Mouse (Mus musculus) heart, adult 11 months (tissue): ENCODE data around the gene Trf.

Source experiments
- DNase-seq: peaks from one replicate; pipeline ENCODE4 v3.0.0; 2022

Gene Trf

DNA sequence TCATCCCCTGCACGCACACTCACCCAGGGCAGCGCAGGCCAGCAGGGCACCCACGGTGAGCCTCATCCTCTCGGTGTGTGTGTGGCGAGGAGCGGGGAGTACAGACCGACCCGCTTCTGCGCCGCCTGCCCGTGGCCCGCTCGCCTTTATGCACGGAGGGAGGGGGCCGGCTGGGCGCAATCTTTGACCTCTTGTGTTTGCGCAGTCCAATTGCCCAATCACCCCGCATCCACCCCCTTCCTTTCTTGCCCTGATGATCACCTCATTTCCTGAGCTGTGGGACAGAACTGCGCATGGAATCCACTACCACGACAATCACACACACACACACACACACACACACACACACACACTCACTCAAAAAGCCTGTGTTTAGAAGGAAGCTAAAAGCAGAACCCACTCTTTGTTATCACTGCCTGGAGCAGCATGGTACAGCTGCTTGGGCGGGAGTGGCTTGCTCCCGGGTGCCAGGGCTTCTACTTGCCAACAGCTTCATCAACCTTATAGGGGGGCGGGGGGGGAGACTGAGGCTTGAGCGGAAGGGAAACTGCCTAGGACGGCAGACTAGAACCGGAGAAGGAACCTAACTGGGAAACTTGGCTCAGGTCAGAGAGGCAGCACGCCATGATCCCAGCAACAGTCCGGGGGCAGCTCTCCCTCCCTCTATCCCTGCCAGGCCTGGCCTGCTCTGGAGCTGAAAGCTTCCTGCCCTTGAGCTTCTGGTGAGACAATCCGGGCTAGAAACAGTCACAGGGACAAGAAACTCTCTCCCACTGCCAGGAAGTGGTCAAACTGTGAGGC is at the start of gene Trf, which contains the start of gene Gm20425:
TSS of gene Trf (minus strand) at position 294 of the 801 bp plus-strand sequence.
TSS of gene Gm20425 (minus strand) at position 157 of the 801 bp plus-strand sequence.
- DNase-seq: peak; percentile 98

DNA sequence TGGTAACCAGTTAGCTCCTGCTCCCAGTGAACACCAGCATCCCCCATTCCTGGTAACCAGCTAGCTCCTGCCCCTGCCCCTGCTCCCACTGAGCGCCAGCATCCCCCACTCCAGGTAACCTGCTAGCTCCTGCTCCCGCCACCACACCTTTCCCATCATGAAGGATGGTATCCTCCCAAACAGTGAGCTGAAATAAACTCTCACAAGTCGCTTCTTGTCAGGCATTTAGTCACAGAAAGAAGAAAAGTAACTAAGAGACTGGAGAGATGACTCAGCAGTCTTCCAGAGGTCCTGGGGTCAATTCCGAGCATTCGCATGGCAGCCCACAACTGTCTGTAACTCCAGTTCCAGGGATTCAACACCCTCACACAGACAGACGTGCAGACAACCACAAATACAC is 46.6 kb upstream of the Trf start:
- DNase-seq: peak; percentile 64

DNA sequence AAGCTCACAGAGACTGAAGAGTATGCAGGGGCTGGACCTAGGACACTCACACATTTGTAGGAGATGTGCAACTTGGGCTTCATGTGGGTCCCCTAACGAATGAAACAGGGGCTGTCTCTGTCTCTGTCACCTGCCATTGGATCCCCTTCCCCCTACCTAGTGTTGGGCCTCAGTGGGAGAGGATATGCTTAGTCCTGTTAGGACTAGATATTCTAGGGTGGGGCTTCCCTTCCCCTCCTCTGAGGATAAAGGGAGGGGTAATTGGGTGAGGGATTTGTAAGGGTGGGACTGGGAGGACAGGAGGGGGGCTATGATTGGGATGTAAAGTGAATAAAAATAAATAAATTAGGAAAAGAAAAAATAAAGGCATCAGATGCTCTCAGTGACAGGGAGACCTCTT is 45.4 kb upstream of the Trf start:
- peak; percentile 25 for DNase-seq

DNA sequence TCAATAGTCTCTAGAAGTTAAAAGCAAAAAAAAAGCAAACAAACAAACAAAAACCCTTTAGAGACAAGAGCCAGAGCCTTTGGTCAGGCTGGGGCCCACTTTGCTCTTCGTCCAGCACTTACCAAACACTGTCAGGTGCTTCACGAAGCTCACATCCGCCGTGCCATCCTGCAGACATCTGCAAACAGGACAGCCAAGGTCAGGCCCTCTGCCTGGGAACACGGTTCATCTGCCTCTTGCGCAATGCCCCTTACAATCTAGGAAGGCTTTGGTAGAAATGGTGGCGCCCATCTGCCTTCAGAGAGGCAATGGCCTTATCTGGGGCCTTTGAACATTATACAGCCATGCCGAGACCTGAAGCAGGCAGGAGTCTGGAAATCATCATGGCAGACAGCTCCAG is 44.6 kb upstream of the Trf start:
- DNase-seq: peak; percentile 73

DNA sequence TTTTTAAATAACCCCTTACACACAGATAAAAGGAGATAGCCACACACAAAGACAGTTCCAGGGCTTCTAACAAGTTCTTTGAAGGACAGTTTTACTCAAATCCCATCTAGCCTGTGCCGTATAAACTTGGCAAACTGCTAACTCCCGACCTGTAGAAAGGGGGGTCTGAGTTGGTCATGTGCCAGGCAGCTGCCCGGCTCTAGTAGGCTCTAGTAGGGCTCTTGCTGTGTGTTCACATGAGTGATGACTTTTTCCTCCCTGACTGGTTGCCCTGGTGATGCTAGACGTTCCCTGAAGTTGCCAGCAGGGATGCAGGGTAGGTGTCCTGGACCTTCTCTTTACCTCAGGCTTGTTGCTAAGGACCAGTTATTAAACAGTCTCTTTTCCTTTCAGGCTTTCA is 40.9 kb upstream of the Trf start:
- peak; percentile 55 for DNase-seq

DNA sequence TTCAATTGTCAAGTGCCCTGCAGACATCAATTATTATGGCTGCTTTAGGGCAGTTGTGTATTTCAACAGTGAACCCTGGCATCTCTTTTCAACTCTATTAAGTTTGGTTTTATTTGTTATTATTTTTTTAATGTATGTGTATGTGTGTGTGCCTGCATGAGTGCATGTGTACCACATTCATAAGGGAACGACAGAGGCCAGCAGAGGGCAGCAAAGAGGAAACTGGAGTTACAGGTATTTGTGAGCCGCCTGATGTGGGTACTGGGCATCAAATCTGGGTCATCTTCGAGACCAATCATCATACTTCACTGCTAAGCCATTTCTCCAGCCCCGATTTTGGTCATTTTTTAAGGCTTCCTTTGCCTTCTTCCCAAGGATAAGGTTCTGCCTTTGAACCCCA is 35.5 kb upstream of the Trf start:
- no peak for DNase-seq

DNA sequence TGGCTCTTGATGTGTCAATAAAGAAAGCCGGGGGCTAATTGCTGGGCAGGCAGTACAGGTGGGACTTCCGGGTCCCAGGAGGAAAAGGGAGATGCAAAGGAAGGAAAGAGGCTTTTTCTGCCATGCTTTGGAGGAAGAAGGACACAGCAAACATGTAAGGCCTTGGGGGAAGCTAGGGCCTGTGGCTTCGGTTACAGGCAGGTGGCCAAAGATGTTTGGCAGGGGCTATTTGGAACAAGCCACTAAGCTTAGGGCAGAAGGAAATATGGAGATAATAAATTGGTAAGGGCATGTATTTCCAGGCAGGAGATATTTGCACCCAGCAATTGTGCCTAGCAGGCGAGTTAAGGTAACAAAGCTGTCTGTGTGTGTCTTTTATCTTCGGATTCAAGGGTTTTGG is 22.7 kb upstream of the Trf start:
- DNase-seq: peak; percentile 81

DNA sequence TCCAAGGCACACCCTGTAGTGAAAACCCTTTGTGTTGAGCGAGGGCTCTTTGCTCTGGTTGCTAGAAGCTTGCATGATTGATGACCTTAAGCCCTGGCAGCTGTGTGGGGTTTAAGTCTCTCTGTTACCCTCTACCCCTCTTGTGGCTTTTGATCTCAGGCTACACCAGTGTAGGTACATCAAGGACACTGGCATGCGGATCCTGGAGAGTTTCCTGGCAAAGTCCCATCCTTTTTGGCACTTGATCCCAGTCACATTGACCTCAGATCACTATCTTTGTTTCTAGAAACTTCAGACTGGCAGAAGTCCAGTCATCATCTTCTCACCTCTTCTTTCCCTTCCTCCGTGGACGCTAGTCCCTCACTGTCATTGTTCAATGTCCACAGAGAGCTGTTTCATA is 18.4 kb upstream of the Trf start:
- DNase-seq: peak; percentile 78

DNA sequence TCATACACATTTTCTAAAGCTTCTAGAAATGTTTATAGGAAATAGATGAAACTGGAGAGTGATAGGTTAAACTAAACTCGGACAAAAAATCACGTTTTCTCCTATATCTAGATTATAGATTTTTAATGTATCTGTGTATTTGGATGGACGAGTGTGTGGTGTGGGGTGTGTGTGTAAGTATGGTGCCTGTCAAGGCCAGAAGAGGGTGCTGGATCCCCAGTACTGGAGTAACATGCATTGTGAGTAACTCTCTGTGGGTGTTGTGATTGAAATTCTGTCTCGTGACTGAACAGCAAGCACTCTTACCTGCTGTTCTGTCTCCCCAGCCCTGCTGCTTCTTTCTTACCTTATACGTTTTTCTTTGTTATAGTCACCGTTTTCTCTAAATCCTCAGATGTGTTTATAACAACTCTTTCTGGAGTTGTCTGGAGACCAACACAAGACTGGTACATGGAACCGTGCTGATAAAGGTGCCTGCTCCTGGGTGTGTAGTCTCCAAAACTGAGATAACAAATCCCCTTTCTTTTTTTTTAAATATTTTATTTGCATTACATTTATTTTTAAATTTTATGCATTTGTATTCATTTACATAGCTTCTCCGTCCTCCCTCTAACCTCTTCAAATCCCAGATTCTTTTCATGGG is 16.4 kb upstream of the Trf start:
- no peak for DNase-seq

DNA sequence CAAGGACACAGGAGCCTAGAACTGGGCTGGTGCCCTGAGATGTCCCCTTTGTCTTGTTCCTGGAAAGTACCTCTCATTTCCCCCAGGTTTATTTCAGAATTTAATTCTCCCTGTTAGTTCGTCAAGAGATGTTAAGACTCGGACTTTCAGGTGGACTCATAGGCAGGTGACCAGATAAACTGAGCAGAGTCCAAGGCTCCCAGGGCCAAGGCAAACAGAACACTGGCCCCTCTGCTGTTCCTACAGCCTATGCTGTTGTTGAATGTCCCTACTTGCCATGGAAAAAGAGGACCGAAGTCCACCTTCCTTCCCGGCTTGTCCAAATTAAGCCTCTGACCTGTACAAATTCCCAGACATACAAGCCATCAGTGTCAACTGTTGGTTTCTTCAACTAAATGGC is 13.4 kb upstream of the Trf start:
- DNase-seq: no peak

DNA sequence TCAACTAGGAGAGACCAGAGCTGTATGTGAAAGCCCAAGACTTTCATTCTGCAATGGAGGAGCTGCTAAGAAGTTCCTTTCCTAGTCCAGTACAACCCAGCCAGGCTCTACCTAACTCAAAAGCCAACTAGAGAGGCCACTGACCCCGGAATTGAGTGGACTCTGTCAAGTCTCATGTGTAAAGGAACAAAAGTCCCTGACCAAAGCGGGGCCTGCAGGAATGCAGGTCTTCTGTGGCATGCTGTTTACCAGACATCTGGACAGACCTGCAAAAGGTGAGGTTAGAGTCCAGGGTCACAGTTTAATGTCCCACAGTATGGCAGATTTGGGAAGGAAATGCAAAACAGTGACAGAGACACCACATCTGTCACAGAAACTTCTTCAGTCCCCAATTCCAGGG is 11.0 kb upstream of the Trf start:
- DNase-seq: no peak

DNA sequence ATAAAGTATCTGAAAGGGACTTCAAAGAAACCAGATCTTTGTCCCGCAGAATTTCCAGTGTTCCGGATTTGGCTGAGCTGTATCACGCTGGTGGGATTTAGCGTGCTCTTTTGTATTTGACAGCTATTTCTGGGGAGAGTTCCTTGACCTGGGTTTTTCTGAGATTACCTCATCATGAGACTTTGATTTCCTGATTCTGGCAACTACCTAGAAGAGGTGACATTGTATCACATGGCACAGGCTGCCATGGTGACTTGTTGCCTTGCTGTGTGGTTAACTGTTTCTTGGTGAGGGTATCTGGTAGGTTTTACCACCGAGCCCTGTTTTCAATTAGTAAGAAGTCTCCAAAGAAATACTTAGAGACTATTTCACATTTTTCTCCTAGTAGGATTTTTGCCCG is 9.2 kb upstream of the Trf start:
- no peak for DNase-seq

DNA sequence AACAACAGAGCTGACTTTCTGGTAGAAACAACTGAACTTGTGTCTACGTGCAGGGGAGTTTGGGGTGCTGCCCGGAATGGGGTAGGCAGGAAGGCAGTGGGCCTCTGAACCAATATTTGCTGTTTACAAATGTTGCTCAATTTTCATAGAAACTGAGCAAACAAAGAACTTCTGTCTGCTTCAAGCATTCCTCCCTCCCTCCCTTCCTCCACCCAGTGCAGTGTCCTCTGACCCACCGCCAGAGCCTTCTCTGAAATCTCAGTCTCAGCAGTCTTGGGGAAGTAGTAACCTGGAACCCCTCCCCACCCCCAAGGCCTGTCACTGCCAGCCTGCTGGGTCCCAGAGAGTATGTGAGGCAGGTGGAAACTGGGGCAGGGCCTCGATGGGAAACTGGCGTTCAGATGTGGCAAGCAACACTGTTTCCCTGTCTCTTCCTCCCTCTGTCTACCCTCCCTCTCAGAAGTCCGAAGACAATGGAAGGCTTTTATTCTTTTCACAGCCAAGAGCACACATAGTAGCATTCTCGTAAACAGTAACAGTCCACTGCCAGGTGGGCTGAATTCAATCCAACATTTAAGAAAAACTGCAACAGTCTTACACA is 4.4 kb upstream of the Trf start:
- no peak for DNase-seq

DNA sequence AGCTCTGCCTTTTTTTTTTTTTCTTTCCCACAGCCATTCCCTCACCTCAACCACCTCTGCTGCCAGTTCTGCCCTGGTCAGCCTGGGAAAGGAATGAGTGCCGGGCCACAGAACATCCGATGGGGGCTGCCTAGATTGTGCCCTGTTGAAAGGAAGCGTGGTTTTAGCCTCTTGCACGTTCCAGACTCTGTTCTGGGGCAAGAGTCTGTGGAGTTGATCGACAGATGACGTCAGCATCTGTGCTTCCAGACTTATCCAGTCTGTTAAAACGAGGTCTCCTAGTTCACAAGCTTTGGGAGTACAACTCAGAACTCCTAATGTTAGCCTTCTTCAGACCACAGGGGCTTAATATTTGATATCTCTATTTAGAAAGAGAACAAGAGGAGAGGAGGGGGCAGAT is 3.8 kb upstream of the Trf start:
- no peak for DNase-seq

DNA sequence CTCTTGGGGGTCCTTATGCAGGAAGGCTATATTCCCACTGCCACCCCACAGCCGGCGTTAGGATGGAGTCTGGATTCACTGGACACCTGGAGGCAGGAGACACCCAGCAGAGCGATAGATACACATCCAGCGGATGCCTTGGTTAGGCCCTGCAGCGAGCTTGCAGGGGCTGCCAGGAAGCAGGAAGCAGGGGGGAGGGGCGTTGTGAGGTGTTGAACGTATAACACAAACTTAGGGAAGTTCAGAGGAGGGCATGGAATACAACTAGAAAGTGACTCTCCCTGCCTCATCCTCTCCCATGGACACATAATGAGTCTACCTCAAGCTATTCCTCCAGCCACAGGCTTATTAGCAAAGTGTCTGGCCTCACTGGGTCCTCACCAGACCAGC is 2.8 kb upstream of the Trf start:
- no peak for DNase-seq

DNA sequence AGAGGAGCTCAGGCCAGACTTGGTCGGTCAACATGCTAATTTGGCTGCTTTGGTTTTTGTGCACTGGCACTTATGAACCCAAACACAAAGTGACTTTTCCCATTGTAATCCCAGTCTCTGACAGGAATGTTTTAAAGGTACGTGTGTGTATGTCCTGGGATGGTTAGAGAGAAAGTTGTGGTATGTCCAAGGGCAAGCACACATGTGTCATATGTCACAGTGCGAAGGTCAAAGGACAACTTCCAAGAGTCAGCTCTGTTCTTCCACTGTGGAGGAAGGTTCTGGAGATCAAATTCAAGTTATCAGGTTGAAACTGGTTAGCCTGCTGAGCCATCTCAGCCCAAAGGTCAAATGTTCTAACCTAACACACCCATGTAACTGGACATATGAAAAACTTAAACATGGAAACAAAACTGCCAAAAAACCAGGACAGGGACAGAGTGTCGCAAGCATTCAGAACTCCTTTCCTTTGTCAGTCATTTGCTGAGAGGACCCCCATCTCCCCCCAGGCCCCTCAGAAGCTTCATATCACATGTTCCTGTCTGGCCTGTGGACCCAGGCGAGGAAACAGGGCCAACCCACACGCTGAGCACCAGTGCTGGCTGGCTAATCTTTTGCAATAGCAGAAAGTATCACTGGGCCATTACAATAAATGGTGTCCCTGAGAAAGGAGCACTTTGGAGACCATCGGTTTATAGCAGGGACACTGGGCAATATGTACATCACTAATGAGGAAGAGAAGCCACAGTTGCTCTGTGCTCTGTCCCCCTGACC is 2.2 kb upstream of the Trf start:
- DNase-seq: peak; percentile 84

DNA sequence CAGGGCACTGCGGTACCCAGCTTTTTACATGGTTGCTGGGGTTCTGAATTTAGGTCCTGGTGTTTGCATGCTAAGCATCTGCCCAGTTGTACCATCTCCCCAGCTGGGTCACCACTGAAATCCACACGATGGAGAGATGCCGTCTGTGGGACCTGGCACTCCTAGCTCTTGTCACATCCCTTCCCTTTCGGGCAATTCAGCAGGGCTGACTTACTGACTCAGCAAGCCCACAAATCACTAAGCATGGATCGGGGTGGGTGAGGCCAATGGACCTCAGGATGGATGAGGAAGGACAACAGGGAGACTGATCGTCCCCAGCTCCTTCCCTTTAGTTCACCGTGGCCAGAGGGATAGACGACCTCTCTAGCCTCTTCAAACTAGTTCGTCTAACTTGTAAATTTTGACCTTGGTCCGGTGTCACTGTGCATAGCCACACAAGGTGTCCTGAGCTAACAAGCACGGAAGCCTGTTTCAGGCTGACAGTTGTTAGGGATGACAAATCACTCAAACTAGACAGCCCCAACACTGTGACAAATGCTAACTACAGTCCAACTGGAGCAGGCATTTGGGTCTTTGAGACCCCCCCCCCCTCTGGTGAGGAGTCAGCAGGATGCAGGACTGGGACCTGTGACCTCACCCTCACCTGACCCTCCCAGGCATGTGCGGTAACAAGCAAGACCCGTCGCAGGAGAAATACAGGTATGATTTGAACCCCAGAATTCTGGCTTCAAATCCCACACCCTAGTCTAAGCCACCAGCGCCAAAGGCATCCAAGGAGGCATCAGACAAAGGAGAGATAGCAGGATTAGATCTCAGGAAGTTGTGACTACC is 992 bp downstream of the Trf start:
- peak; percentile 85 for DNase-seq

DNA sequence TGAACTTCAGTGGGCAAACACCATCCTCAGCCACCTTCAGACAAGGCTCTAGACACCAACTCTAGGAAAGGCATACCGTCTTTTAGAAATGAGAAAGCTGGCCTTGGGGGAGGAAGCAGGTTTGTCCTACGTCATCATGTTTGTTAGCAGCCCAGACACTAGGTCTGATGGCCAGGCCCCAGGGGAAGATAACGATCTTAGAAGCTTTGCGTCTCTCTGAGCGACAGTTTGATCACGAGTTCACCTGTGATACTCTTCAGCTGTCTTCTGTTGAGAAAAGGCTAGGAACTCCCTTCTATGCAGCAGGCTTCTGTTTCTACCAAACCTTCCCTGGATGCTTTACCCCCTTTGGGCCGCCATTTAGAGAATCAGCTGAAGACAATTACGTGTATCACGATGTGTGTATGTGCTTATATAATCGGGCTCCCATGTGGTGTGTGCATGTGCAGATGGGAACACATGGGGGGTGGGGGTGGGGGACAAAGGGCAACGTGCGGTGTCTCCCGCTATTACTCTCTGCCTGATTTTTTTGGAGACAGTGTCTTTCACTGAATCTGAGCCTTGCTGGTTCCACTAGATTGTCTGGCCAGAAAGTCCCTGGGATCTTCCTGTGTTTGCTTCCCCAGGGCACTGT is 1.8 kb downstream of the Trf start:
- DNase-seq: no peak

DNA sequence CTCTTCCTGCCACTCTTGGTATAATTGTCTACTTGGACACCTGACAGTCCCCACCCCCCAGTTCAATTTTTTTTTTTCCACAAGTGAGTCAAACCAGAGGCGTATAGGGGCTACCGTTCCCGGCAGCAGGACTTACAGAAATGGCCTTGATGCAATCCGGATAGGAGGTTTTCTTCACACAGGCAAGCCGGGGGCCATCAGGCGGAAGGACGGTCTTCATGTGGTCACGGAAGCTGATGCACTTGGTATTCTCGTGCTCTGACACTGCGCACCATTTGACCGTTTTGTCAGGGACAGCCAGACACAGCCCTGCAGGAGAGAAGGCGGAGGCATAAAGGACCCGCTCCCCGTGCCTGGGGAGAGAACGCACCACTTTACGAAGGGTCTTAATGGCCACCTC is 2.5 kb downstream of the Trf start:
- DNase-seq: peak; percentile 74

DNA sequence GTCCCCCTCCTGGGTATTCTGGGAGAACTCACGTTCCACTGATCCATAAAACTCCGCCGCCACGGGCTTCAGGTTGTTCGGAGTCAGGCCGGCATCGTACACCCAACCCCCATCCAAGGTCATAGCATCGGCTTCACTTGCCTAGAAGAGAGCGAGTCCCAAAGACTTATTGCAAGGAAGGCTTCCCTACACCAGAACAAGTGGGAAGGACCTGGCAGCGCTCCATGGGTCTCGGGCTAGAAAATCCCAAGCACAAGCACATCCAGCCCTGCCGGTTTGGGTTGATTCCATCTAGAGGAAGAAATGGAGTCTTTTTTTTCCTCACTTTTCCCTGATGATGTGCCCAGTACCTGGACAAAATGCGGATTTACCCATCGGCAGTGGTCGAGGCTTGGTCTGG is 3.4 kb downstream of the Trf start:
- peak; percentile 87 for DNase-seq

DNA sequence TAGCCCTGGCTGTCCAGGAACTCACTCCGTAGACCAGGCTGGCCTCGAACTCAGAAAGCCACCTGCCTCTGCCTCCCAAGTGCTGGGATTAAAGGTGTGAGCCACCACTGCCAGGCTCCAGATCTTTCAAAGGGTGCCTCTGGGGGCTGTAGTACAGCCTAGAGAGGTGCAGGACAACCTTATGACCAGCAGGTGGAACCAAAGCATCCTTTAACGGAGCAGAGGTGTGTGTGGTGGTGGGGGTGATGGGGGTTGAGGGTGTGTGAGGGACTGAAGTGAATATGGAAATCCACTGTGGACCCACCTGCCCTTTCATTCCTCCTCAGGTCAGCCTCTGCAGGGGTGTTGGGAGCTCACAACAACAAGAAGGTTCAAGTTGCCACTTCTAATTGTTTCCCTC is 4.8 kb downstream of the Trf start:
- peak; percentile 74 for DNase-seq

DNA sequence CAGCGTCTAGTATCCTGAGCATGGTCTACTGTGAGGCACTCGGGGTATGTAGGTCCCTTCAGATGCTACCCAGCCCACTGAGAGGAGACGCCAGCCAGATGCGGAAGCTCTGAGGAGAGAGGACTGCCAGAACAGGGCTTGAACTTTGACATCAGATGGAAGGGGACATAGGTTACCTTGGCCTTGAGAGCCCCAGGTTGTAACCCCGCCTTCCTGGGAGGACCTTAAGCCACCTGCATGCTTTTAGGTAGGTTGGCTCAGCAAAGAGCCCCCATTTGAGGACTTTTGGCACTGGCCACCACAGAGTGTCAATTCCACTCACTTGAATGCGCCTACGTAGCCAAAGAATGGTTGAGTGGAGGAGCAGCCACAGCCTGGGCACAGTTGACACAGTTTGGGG is 5.5 kb downstream of the Trf start:
- DNase-seq: peak; percentile 83
